Comparison of ENCODE assay signal across 8 mouse cellular contexts in genomic region chr19:57274717-57275116, GRCm38 (mm10). TPM values are rescaled to one million over a fixed set of nuclear protein-coding genes. Genes with fewer than 3 reads are reported as not detected.
DNase-seq lines count a peak whose midpoint lies in the region; ATAC-seq and TF ChIP-seq lines count a peak whose summit lies in the region.

No protein-coding gene starts in this region.

- no peak overlapping the region for H3K9ac ChIP-seq in limb, embryonic 15.5 days
- no peak overlapping the region for H3K9ac ChIP-seq in neural tube, embryonic 15.5 days (replicated peaks)

- peak; percentile 58 to 63 for DNase-seq in cerebellum, adult 2 months
- DNase-seq in cerebellum, postnatal 4 days (ENCODE audit: low spot score in 2 of 2), result no peak
- peak; percentile 71 for DNase-seq in R1 (ENCODE audit: low read depth, low spot score)
- DNase-seq in hindbrain, embryonic 10.5 days (ENCODE audit: low spot score), result no peak
- DNase-seq in urinary bladder, postnatal 10 days (ENCODE audit: low spot score), result no peak

- H3K4me2 ChIP-seq in limb, embryonic 15.5 days, result peak overlapping the region; percentile 35
- H3K4me2 ChIP-seq in neural tube, embryonic 15.5 days, result peak overlapping the region; percentile 37

- 31% methylated on average over 6 of the region's 6 CpGs for WGBS in cerebellum, adult 2 months
- 30% methylated on average over 6 of the region's 6 CpGs for WGBS in hindbrain, embryonic 10.5 days
- 26% methylated on average over 6 of the region's 6 CpGs for WGBS in limb, embryonic 15.5 days
- WGBS in neural tube, embryonic 15.5 days, result 17% methylated on average over 6 of the region's 6 CpGs

- no peak for ATAC-seq in limb, embryonic 15.5 days (ENCODE audit: insufficient number of reproducible peaks, low FRiP score, low TSS enrichment, low read depth)
- no peak for ATAC-seq in neural tube, embryonic 15.5 days (ENCODE audit: low FRiP score)
- no peak for ATAC-seq in inflammation-experienced regulatory T-cells, adult 6 months

- peaks cover 52% of the 10 kb centered on the region for H3K4me1 ChIP-seq in cerebellum, adult 2 months (ENCODE audit: control insufficient read depth, insufficient read depth, low read length)
- H3K4me1 ChIP-seq in hindbrain, embryonic 10.5 days (replicated peaks), result peaks cover 36% of the 10 kb centered on the region
- H3K4me1 ChIP-seq in limb, embryonic 15.5 days, result peaks cover 57% of the 10 kb centered on the region
- H3K4me1 ChIP-seq in neural tube, embryonic 15.5 days, result peaks cover 34% of the 10 kb centered on the region

- H3K36me3 ChIP-seq in hindbrain, embryonic 10.5 days, result no peaks in the 10 kb centered on the region
- no peaks in the 10 kb centered on the region for H3K36me3 ChIP-seq in limb, embryonic 15.5 days
- no peaks in the 10 kb centered on the region for H3K36me3 ChIP-seq in neural tube, embryonic 15.5 days

- H3K27ac ChIP-seq in cerebellum, adult 2 months (ENCODE audit: insufficient read depth, low read length), result peak overlapping the region; percentile 37; the same call in 1 of the 2 replicates
- H3K27ac ChIP-seq in hindbrain, embryonic 10.5 days, result no peak overlapping the region
- H3K27ac ChIP-seq in limb, embryonic 15.5 days, result peak overlapping the region; percentile 57
- no peak overlapping the region for H3K27ac ChIP-seq in neural tube, embryonic 15.5 days (replicated peaks)

- H3K4me3 ChIP-seq in cerebellum, adult 2 months (replicated peaks; ENCODE audit: insufficient read depth, low read depth, low read length), result peak overlapping the region; percentile 8
- H3K4me3 ChIP-seq in hindbrain, embryonic 10.5 days, result peak overlapping the region; percentile 24; the same call in 1 of the 2 replicates
- H3K4me3 ChIP-seq in limb, embryonic 15.5 days, result peak overlapping the region; percentile 9
- H3K4me3 ChIP-seq in neural tube, embryonic 15.5 days (replicated peaks), result no peak overlapping the region

- H3K9me3 ChIP-seq in hindbrain, embryonic 10.5 days, result no peaks in the 10 kb centered on the region
- no peaks in the 10 kb centered on the region for H3K9me3 ChIP-seq in limb, embryonic 15.5 days
- H3K9me3 ChIP-seq in neural tube, embryonic 15.5 days (replicated peaks), result no peaks in the 10 kb centered on the region

- no peak for TF ChIP-seq POLR2A in cerebellum, adult 2 months (IDR thresholded peaks at IDR 0.05; ENCODE audit: borderline replicate concordance, insufficient read depth, low read length)

- TF ChIP-seq CTCF in cerebellum, adult 2 months (IDR thresholded peaks at IDR 0.05; ENCODE audit: borderline replicate concordance, insufficient read depth, low read depth, low read length), result no peak

- no peaks in the 10 kb centered on the region for H3K27me3 ChIP-seq in cerebellum, adult 2 months (ENCODE audit: control insufficient read depth, insufficient read depth, low read length)
- H3K27me3 ChIP-seq in hindbrain, embryonic 10.5 days (ENCODE audit: insufficient read depth, poor library complexity, severe bottlenecking), result peaks cover 13% of the 10 kb centered on the region
- H3K27me3 ChIP-seq in limb, embryonic 15.5 days, result no peaks in the 10 kb centered on the region
- no peaks in the 10 kb centered on the region for H3K27me3 ChIP-seq in neural tube, embryonic 15.5 days (replicated peaks)

RNA-seq across cellular contexts. Expression of gene Ablim1, which starts 40.0 kb away (rescaled TPM):
- 110 and 130 TPM in 2 replicates for polyA plus RNA-seq in cerebellum, adult 2 months (2012; rRNA removed)
- 16.1 and 17.7 TPM in 2 replicates for polyA plus RNA-seq in hindbrain, embryonic 10.5 days (2016; fragmentation: Nextera tagmentation; extraction: Ambion mirVana)
- 105 and 116 TPM in 2 replicates for polyA plus RNA-seq in limb, embryonic 15.5 days (2015; fragmentation: Nextera tagmentation; extraction: Ambion mirVana)
- polyA plus RNA-seq in neural tube, embryonic 15.5 days (2015; fragmentation: Nextera tagmentation; extraction: Ambion mirVana), result 58.6 and 58.7 TPM in 2 replicates
- polyA plus RNA-seq in inflammation-experienced regulatory T-cells, adult 6 months (2017; shearing (Covaris generic)), result 100 to 1,000 TPM; 240 to 284 (median 264) TPM

Comparison
In these comparisons a context has a peak if more than half of its experiments do, and no peak if none do; other contexts are left out.
1. DNase-seq: peak in cerebellum, adult 2 months (2 of 2) and R1 (single experiment); none in cerebellum, postnatal 4 days (0 of 2), hindbrain, embryonic 10.5 days (single experiment) and urinary bladder, postnatal 10 days (single experiment).
2. H3K27ac ChIP-seq: peak in cerebellum, adult 2 months (single experiment) and limb, embryonic 15.5 days (single experiment); none in hindbrain, embryonic 10.5 days (single experiment) and neural tube, embryonic 15.5 days (single experiment).